Mouse (Mus musculus) CD4-positive helper T cell, adult 2 months (primary cell): ENCODE measurements around the gene Plcg1.
A peak's percentile ranks its signal among the peaks of the same experiment; 100 is the strongest.

Experiments
- DNase-seq: peaks from one replicate; pipeline ENCODE4 v3.0.0-alpha.2; 2012; ENCODE audit warnings: low read depth, missing footprints, low spot score

Gene Plcg1

GRCm38 (mm10) chr2:160735706-160736310, 4.7 kb downstream of the Plcg1 start:
- peak; percentile 53 for DNase-seq

GRCm38 (mm10) chr2:160736466-160736865, 5.4 kb downstream of the Plcg1 start:
- no peak for DNase-seq

- DNase-seq: no peak
These were observed 7.3 kb downstream of the Plcg1 start for GRCm38 (mm10) chr2:160738354-160738753.

- peak; percentile 24 for DNase-seq
These were observed 8.7 kb downstream of the Plcg1 start for GRCm38 (mm10) chr2:160739647-160740356.

- peak; percentile 61 for DNase-seq
These were observed 9.5 kb downstream of the Plcg1 start for GRCm38 (mm10) chr2:160740521-160741156.

- DNase-seq: peak; percentile 45
These were observed 10.5 kb downstream of the Plcg1 start for GRCm38 (mm10) chr2:160741580-160741979.

GRCm38 (mm10) chr2:160742161-160742609, 11.1 kb downstream of the Plcg1 start:
- peak; percentile 63 for DNase-seq

GRCm38 (mm10) chr2:160744040-160744822, 13.1 kb downstream of the Plcg1 start:
- DNase-seq: peak; percentile 32

GRCm38 (mm10) chr2:160744823-160745210, 13.7 kb downstream of the Plcg1 start:
- DNase-seq: no peak

- DNase-seq: peak; percentile 64
These were observed 14.4 kb downstream of the Plcg1 start for GRCm38 (mm10) chr2:160745497-160745896.

- DNase-seq: peak; percentile 58
These were observed 15.5 kb downstream of the Plcg1 start for GRCm38 (mm10) chr2:160746637-160747036.

GRCm38 (mm10) chr2:160747075-160747474, 16.0 kb downstream of the Plcg1 start:
- DNase-seq: no peak

- peak; percentile 85 for DNase-seq
These were observed 25.6 kb downstream of the Plcg1 start for GRCm38 (mm10) chr2:160756583-160757203.

GRCm38 (mm10) chr2:160760433-160761184, 29.5 kb downstream of the Plcg1 start:
- no peak for DNase-seq

- DNase-seq: peak; percentile 62
These were observed 32.7 kb downstream of the Plcg1 start for GRCm38 (mm10) chr2:160763816-160764215.

GRCm38 (mm10) chr2:160764386-160764785, 33.3 kb downstream of the Plcg1 start:
- DNase-seq: no peak

- no peak for DNase-seq
These were observed 34.0 kb downstream of the Plcg1 start for GRCm38 (mm10) chr2:160765096-160765495.

GRCm38 (mm10) chr2:160766371-160766771, 35.3 kb downstream of the Plcg1 start:
- no peak for DNase-seq

- no peak for DNase-seq
These were observed 36.1 kb downstream of the Plcg1 start for GRCm38 (mm10) chr2:160767201-160767600.

- no peak for DNase-seq
These were observed 37.1 kb downstream of the Plcg1 start for GRCm38 (mm10) chr2:160768097-160768695.
